Mouse (Mus musculus) cerebellum, adult 2 months (tissue): ENCODE measurements around the gene B3galt1.

Experiments
- CTCF ChIP-seq: fragments of 200-500 bp; IDR thresholded peaks from 2 replicates; pipeline ENCODE4 v1.5.1; 2011; ENCODE audit warnings: low read depth, mild to moderate bottlenecking, control low read depth, low read length, moderate library complexity, borderline replicate concordance; ENCODE audit not compliant: insufficient read depth
- POLR2A ChIP-seq: fragments of 200-500 bp; IDR thresholded peaks from 2 replicates; pipeline ENCODE4 v1.6.1; 2011; ENCODE audit warnings: low read length, control low read depth, borderline replicate concordance; ENCODE audit not compliant: insufficient read depth

- TF ChIP-seq CTCF (no peak), POLR2A (no peak)
Measured at GRCm38 (mm10) chr2:67993421-67993820, 427.8 kb downstream of the B3galt1 start.
